Mouse (Mus musculus) ES-Bruce4 (cell line): ENCODE measurements around the gene Kat7.

ENCODE experiments used
- CTCF ChIP-seq: IDR thresholded peaks from one replicate; pipeline ENCODE4 v1.8.1; 2011; ENCODE audit warnings: low read depth, low read length
- POLR2A ChIP-seq: IDR thresholded peaks from one replicate; pipeline ENCODE4 v1.8.1; 2011; ENCODE audit warnings: low read length; ENCODE audit not compliant: insufficient read depth

DNA sequence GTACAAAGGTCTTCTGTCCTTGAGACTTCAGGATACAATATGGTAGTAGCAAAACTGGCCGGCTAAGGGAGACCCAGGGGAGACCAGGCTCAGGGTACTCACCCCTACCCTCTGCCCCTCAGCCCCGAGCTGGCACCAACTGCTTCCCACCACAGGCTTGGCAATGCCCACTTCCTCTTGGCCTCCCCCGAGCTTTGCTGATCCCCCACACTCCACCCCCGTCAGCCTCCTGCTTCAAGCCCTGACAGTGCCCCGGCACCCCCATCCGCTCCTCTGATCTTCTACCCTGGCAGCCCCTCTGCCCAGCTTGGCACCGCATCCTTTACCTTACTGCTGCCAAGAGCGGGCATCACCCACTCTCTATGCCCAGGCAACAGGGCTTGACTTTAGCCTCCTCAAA lies 55.9 kb downstream of the Kat7 start:
- TF ChIP-seq CTCF, result no peak
- TF ChIP-seq POLR2A, result no peak
